Mouse (Mus musculus): Measurements from ENCODE around the gene Tmem230. TPM values are rescaled to one million over a fixed set of nuclear protein-coding genes. Genes with fewer than 3 reads are reported as not detected.
"Not testable (repeated sequence)": the region's sequence is repeated elsewhere in the genome, so short reads cannot be mapped to it uniquely, and the experiment has no call there.

Tmem230 gene
- polyA plus RNA-seq (2016; fragmentation: Nextera tagmentation; extraction: Ambion mirVana) = 43.7 and 52.6 TPM in 2 replicates

DNA sequence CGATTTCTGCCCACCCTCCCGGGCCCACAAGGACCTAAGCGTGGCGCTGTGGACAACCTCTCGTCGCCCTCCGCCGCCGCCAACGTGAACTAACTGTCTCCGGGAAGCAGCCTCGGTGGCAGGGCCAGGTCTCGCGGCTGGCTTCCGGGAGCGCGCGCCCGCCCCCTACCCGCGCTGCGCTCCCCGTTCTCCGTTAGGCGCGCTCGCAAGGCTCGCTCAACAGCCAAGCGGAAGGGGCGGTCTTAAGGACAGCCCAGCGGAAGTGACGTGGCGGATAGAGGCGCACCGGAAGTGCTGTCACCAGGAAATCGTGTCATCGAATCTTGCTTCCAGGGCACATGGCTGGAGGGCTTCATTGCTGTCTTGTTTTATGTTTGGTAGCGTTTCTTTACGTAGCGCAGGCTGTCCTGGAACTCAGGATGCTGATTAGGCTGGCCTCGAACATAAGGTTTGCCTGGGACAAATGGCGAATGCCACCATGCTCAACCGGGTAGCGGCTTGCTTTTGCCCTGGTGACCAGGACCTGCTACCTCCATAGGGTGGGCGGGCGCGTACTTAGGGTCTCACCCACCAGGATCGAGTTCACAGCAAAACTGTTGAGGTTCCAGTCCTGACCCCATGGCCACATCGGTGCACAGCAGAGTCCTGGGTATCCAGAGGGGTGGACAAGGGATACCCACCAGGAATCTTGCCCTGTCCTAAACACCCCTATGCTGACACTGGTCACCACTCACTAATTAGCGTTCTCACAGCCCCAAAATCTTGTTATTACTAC, at the start of gene Tmem230:
TSS of gene Tmem230 (minus strand) at position 269 of the 775 bp plus-strand sequence.
- Histone ChIP-seq H3K9me3 (no peaks in the 10 kb centered on the region), H3K36me3 (peaks cover 61% of the 10 kb centered on the region), H3K4me3 (peak within 1 kb of the TSS; percentile 72), H3K27ac (peak within 1 kb of the TSS; percentile 90), H3K4me1 (replicated peaks) (peaks cover 47% of the 10 kb centered on the region), H3K27me3 (ENCODE audit: insufficient read depth, poor library complexity, severe bottlenecking) (no peaks in the 10 kb centered on the region)
- 6% methylated on average over 50 of the region's 50 CpGs for WGBS
- DNase-seq (ENCODE audit: low spot score) = peak; percentile 95

DNA sequence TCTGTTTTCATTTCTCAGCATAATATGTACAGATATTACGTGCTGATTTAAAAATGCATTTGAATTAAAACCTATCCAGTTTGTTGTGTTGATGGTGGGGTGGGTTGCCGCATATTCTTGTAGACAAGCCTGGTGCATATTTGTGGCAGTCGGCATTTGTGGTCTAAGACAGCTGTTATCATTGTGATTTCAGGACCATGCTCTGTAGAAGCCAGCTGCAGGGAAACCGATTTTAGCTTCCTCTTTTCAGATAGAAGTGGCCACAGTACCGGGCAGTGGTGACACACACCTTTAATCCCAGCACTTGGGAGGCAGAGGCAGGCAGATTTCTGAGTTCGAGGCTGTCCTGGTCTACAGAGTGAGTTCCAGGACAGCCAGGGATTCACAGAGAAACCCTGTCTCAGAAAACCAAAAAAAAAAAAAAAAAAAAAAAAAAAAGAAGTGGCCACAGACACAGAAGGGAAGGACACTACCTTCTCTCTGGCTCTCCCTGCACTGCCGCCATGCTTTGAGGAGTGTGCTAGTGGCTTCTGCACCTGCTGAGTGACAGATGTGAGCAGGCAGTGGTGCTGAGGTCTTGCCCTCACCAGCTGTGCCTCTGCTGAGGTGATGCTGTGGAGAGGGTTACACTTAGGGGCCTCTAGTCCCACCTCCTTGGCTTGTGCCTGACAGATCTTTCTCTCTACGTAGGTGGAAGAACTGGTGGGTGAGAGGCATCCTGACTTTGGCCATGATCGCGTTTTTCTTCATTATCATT, 46.3 kb upstream of the Tmem230 start:
- no peaks in the 10 kb centered on the region for H3K9me3 ChIP-seq
- peaks cover 55% of the 10 kb centered on the region for H3K36me3 ChIP-seq
- no peak overlapping the region for H3K4me3 ChIP-seq
- peaks cover 21% of the 10 kb centered on the region for H3K4me1 ChIP-seq (replicated peaks)
- DNase-seq (ENCODE audit: low spot score) = no peak
- no peak overlapping the region for H3K27ac ChIP-seq
- H3K27me3 ChIP-seq (ENCODE audit: insufficient read depth, poor library complexity, severe bottlenecking) = no peaks in the 10 kb centered on the region
- 91% methylated on average over 10 of the region's 10 CpGs for WGBS

DNA sequence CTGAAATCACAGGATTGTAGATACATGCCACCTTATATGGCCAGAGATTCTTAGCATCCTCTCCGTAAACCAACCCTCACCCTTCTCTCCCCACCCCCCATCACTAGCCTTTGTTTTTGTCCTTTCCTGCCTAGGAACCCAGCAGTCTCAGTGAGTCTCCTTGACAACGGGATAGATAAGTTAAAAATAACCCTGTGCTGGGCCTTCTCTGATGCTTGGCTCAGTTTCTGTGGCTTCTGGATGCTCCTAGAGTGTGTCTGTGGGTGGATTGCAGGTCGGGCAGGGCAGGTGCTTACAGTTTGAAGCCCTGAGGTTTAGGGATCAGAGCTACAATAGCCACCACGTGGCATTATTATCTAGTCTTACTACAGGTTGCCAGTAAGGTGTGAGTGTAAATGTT, 44.5 kb upstream of the Tmem230 start:
- no peaks in the 10 kb centered on the region for H3K27me3 ChIP-seq (ENCODE audit: insufficient read depth, poor library complexity, severe bottlenecking)
- DNase-seq (ENCODE audit: low spot score) = no peak
- no peak overlapping the region for H3K4me3 ChIP-seq
- H3K27ac ChIP-seq = peak overlapping the region; percentile 41; the same call in 1 of the 2 replicates
- peaks cover 21% of the 10 kb centered on the region for H3K4me1 ChIP-seq (replicated peaks)
- WGBS = 35% methylated on average over 4 of the region's 4 CpGs
- H3K9me3 ChIP-seq = 0 out of 2 replicates have a peak, but pooled peaks cover 2% of the 10 kb centered on the region
- peaks cover 38% of the 10 kb centered on the region for H3K36me3 ChIP-seq

DNA sequence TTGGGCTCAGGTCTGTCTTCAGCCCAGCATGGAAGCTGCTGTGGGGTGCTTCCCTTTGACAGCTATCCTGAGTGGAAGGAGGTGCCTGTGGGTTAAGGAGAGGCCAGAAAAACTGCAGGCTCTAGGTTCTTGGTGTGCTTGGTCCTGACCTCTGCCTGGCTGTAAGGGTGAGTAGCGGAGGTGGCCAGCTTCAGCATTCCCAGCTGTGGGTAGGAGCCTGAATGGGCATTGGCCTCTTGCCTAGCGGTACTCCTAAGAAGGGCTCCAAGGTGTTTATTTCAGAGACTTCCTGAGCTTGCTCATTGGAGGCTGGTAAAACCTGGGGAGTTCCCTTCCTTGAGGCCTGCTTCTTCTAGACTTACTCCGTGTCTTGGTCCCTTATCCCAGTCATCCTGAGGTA, 43.7 kb upstream of the Tmem230 start:
- Histone ChIP-seq H3K9me3 (0 out of 2 replicates have a peak, but pooled peaks cover 3% of the 10 kb centered on the region), H3K4me1 (replicated peaks) (peaks cover 21% of the 10 kb centered on the region), H3K27me3 (ENCODE audit: insufficient read depth, poor library complexity, severe bottlenecking) (no peaks in the 10 kb centered on the region), H3K4me3 (no peak overlapping the region), H3K27ac (peak overlapping the region; percentile 45), H3K36me3 (peaks cover 29% of the 10 kb centered on the region)
- DNase-seq (ENCODE audit: low spot score) = no peak
- 67% methylated on average over 3 of the region's 3 CpGs for WGBS

DNA sequence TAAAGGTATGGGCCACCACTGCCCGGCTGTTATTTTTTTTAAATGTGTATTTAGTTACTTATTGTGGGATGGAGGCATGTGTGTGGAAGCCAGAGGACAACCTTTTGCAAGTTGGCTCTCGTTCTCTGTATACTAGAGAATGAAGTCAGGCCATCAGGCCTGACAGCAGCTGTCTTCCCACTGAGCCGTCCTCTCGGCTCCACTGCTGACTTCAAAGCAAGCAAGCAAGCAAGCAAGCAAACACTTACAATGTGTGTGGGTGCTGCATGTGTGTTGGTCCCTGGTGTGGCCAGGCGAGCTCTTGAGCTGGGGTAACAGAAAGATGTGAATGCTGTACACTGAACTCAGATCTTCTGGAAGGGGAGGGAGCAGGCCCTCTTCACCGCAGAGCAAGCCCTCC, 43.2 kb upstream of the Tmem230 start:
- H3K9me3 ChIP-seq = 0 out of 2 replicates have a peak, but pooled peaks cover 3% of the 10 kb centered on the region
- peaks cover 25% of the 10 kb centered on the region for H3K36me3 ChIP-seq
- no peaks in the 10 kb centered on the region for H3K27me3 ChIP-seq (ENCODE audit: insufficient read depth, poor library complexity, severe bottlenecking)
- H3K4me1 ChIP-seq (replicated peaks) = peaks cover 21% of the 10 kb centered on the region
- DNase-seq (ENCODE audit: low spot score) = no peak
- H3K4me3 ChIP-seq = no peak overlapping the region
- H3K27ac ChIP-seq = peak overlapping the region; percentile 45; the same call in 1 of the 2 replicates
- WGBS = 68% methylated on average over 6 of the region's 6 CpGs

- not testable (repeated sequence) for H3K27me3 ChIP-seq (ENCODE audit: insufficient read depth, poor library complexity, severe bottlenecking); H3K9me3 ChIP-seq; H3K4me3 ChIP-seq; H3K27ac ChIP-seq; DNase-seq (ENCODE audit: low spot score)
- Histone ChIP-seq H3K36me3 (peaks cover 19% of the 10 kb centered on the region), H3K4me1 (replicated peaks) (peaks cover 28% of the 10 kb centered on the region)
- WGBS = 79% methylated on average over 5 of the region's 7 CpGs
Observed at GRCm38 (mm10) chr2:132289213-132289612, 41.6 kb upstream of the Tmem230 start.

GRCm38 (mm10) chr2:132286376-132287076, 38.9 kb upstream of the Tmem230 start:
- Histone ChIP-seq H3K27ac (no peak overlapping the region), H3K4me1 (replicated peaks) (peaks cover 42% of the 10 kb centered on the region), H3K36me3 (peaks cover 10% of the 10 kb centered on the region; the same call in 1 of the 2 replicates), H3K27me3 (ENCODE audit: insufficient read depth, poor library complexity, severe bottlenecking) (no peaks in the 10 kb centered on the region), H3K9me3 (0 out of 2 replicates have a peak, but pooled peaks cover 3% of the 10 kb centered on the region), H3K4me3 (no peak overlapping the region)
- DNase-seq (ENCODE audit: low spot score) = no peak
- WGBS = 89% methylated on average over 9 of the region's 9 CpGs

GRCm38 (mm10) chr2:132285722-132286121, 38.1 kb upstream of the Tmem230 start:
- Histone ChIP-seq H3K4me1 (replicated peaks) (peaks cover 37% of the 10 kb centered on the region), H3K36me3 (peaks cover 12% of the 10 kb centered on the region)
- not testable (repeated sequence) for DNase-seq (ENCODE audit: low spot score); H3K27me3 ChIP-seq (ENCODE audit: insufficient read depth, poor library complexity, severe bottlenecking); H3K4me3 ChIP-seq; H3K27ac ChIP-seq; H3K9me3 ChIP-seq
- 92% methylated on average over 5 of the region's 5 CpGs for WGBS

- H3K27me3 ChIP-seq (ENCODE audit: insufficient read depth, poor library complexity, severe bottlenecking) = no peaks in the 10 kb centered on the region
- no peak for DNase-seq (ENCODE audit: low spot score)
- H3K36me3 ChIP-seq = peaks cover 16% of the 10 kb centered on the region
- H3K4me3 ChIP-seq = no peak overlapping the region
- H3K27ac ChIP-seq = peak overlapping the region; percentile 42; the same call in 1 of the 2 replicates
- H3K4me1 ChIP-seq (replicated peaks) = peaks cover 40% of the 10 kb centered on the region
- 85% methylated on average over 12 of the region's 12 CpGs for WGBS
- H3K9me3 ChIP-seq = 0 out of 2 replicates have a peak, but pooled peaks cover 3% of the 10 kb centered on the region
Observed at GRCm38 (mm10) chr2:132284492-132285139, 37.0 kb upstream of the Tmem230 start.

- Histone ChIP-seq H3K9me3 (0 out of 2 replicates have a peak, but pooled peaks cover 3% of the 10 kb centered on the region), H3K4me1 (replicated peaks) (peaks cover 41% of the 10 kb centered on the region), H3K27ac (peak overlapping the region; percentile 69), H3K4me3 (no peak overlapping the region), H3K27me3 (ENCODE audit: insufficient read depth, poor library complexity, severe bottlenecking) (no peaks in the 10 kb centered on the region), H3K36me3 (peaks cover 16% of the 10 kb centered on the region)
- 72% methylated on average over 15 of the region's 15 CpGs for WGBS
- no peak for DNase-seq (ENCODE audit: low spot score)
Observed at GRCm38 (mm10) chr2:132283236-132284070, 35.8 kb upstream of the Tmem230 start.

DNA sequence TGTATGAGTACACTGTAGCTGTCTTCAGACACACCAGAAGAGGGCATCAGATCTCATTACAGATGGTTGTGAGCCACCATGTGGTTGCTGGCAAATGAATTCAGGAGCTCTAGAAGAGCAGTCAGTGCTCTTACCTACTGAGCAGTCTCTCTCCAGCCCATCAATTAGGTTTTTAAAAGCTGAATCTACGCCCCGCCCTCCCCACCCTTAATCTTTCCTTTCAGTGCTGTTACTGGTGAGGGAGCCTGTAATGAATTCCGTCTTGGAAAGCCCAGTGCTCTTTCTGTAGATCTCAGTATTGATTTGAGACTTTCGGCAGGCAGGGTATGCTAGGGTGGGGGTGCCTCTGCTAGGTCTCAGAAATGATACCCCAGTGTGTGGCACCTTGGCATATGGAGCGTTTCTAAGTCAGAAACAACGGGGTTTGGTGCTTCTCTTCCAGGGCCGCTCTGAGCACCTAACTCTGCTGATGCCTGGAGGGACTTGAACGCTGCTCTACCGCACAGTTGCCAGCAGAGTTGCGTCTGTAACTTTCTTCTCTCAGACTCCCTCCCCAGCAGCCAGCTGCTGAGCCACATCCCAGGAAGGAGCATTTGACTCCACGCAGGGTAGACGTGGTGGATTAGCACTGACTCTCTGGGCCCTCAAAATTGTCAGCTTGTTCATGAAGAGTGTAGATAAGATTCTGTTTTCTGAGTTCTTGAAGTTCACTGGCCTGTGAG, 35.0 kb upstream of the Tmem230 start:
- DNase-seq (ENCODE audit: low spot score) = no peak
- Histone ChIP-seq H3K36me3 (peaks cover 16% of the 10 kb centered on the region), H3K27me3 (ENCODE audit: insufficient read depth, poor library complexity, severe bottlenecking) (no peaks in the 10 kb centered on the region), H3K4me3 (no peak overlapping the region), H3K27ac (peak overlapping the region; percentile 69), H3K9me3 (0 out of 2 replicates have a peak, but pooled peaks cover 3% of the 10 kb centered on the region), H3K4me1 (replicated peaks) (peaks cover 41% of the 10 kb centered on the region)
- 39% methylated on average over 12 of the region's 12 CpGs for WGBS
